Mouse (Mus musculus) midbrain, embryonic 12.5 days (tissue): Measurements from ENCODE around the gene Gpr153. TPM values are rescaled to one million over a fixed set of nuclear protein-coding genes. Genes with fewer than 3 reads are reported as not detected.

ENCODE experiments used
- ATAC-seq: fragments of 200-750 bp; cut with Nextera tagmentation; 2 replicates; pipeline ENCODE4 v1.8.0; 2017; ENCODE audit warnings: low read depth, moderate TSS enrichment, moderate library complexity; ENCODE audit not compliant: low FRiP score
- H3K27ac ChIP-seq: fragments of 300-500 bp; sonication (generic); replicated peaks from 2 replicates; pipeline ENCODE4 v1.5.1; 2016; ENCODE audit warnings: mild to moderate bottlenecking
- H3K27me3 ChIP-seq: fragments of 300-500 bp; sonication (generic); 2 replicates; pipeline ENCODE4 v1.6.1; 2016; ENCODE audit warnings: mild to moderate bottlenecking
- H3K36me3 ChIP-seq: fragments of 300-500 bp; sonication (generic); 2 replicates; pipeline ENCODE4 v1.6.1; 2016
- H3K4me1 ChIP-seq: fragments of 300-500 bp; sonication (generic); 2 replicates; pipeline ENCODE4 v1.6.1; 2016
- H3K4me2 ChIP-seq: fragments of 300-500 bp; sonication (generic); replicated peaks from 2 replicates; pipeline ENCODE4 v1.6.1; 2016; ENCODE audit warnings: mild to moderate bottlenecking, moderate library complexity
- H3K4me3 ChIP-seq: fragments of 300-500 bp; sonication (generic); 2 replicates; pipeline ENCODE4 v1.5.1; 2016; ENCODE audit warnings: mild to moderate bottlenecking
- H3K9ac ChIP-seq: fragments of 300-500 bp; sonication (generic); replicated peaks from 2 replicates; pipeline ENCODE4 v1.6.1; 2016; ENCODE audit warnings: mild to moderate bottlenecking, moderate library complexity
- H3K9me3 ChIP-seq: fragments of 300-500 bp; sonication (generic); 2 replicates; pipeline ENCODE4 v1.6.1; 2016; ENCODE audit warnings: mild to moderate bottlenecking
- WGBS: fragments of 180-500 bp; shearing (Covaris S2); methylation state at CpG from one replicate; pipeline ENCODE4 v1.1.7; 2016; 5-methylcytosine and 5-hydroxymethylcytosine counted together
- polyA plus RNA-seq: library from polyadenylated mRNA; unstranded; fragments of >200 nt; fragmentation: Nextera tagmentation; extraction: Ambion mirVana; gene quantifications from 2 replicates; pipeline ENCODE4 v1.2.1, GENCODE M21; 2016

The Gpr153 gene
- polyA plus RNA-seq, 1 experiment from 2014 or later = 12.3 TPM

- H3K27me3 ChIP-seq = no peaks in the 10 kb centered on the region
- H3K4me1 ChIP-seq = 0 out of 2 replicates have a peak, but pooled peaks cover 3% of the 10 kb centered on the region
- no peak for ATAC-seq
- no peak overlapping the region for H3K4me3 ChIP-seq
- H3K27ac ChIP-seq = no peak overlapping the region
- H3K9me3 ChIP-seq = no peaks in the 10 kb centered on the region
- 88% methylated on average over 6 of the region's 6 CpGs for WGBS
- no peak overlapping the region for H3K4me2 ChIP-seq
- H3K9ac ChIP-seq = no peak overlapping the region
- H3K36me3 ChIP-seq = 0 out of 2 replicates have a peak, but pooled peaks cover 2% of the 10 kb centered on the region
These were observed 28.0 kb upstream of the Gpr153 start for GRCm38 (mm10) chr4:152246011-152246410.

- H3K9me3 ChIP-seq = no peaks in the 10 kb centered on the region
- 68% methylated on average over 3 of the region's 3 CpGs for WGBS
- H3K9ac ChIP-seq = no peak overlapping the region
- no peaks in the 10 kb centered on the region for H3K27me3 ChIP-seq
- no peak overlapping the region for H3K4me2 ChIP-seq
- no peak overlapping the region for H3K27ac ChIP-seq
- 0 out of 2 replicates have a peak, but pooled peaks cover 3% of the 10 kb centered on the region for H3K4me1 ChIP-seq
- H3K36me3 ChIP-seq = no peaks in the 10 kb centered on the region
- ATAC-seq = no peak
- H3K4me3 ChIP-seq = no peak overlapping the region
These were observed 26.8 kb upstream of the Gpr153 start for GRCm38 (mm10) chr4:152247195-152247594.

- no peak overlapping the region for H3K9ac ChIP-seq
- H3K4me2 ChIP-seq = no peak overlapping the region
- H3K4me1 ChIP-seq = 0 out of 2 replicates have a peak, but pooled peaks cover under 1% of the 10 kb centered on the region
- no peak overlapping the region for H3K27ac ChIP-seq
- H3K36me3 ChIP-seq = 0 out of 2 replicates have a peak, but pooled peaks cover 5% of the 10 kb centered on the region
- H3K27me3 ChIP-seq = no peaks in the 10 kb centered on the region
- H3K4me3 ChIP-seq = no peak overlapping the region
- WGBS = 92% methylated on average over 6 of the region's 6 CpGs
- no peak for ATAC-seq
- H3K9me3 ChIP-seq = no peaks in the 10 kb centered on the region
These were observed 23.4 kb upstream of the Gpr153 start for GRCm38 (mm10) chr4:152250615-152251014.

DNA sequence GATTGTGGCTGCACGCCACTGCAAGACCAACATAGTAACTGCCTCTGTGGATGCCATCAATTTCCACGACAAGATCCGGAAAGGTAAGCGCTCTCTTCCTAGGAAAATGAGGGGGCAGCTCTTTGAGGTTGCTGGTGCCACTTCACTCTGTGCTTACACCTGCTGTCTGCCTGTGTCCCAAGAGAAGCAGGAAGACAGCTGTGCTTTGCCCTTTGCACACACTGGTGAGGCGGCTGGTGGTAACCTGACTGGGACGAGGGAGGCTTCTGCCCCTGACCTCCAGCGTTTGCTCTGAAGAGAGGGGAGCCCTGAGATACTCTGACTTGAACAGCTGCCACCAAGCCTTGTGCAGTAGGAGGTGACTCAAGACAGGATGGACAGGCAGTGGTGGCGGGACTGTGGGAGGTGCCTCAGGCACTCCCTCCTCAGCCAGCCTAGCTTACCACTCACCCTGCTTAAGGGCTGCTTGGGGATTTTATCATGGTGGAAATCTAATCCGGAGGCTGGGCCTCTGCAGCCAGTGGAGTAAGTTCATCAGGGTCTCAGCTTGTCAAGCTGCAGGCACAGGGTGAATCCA lies 20.8 kb upstream of the Gpr153 start:
- H3K4me1 ChIP-seq = no peaks in the 10 kb centered on the region
- no peaks in the 10 kb centered on the region for H3K27me3 ChIP-seq
- H3K4me3 ChIP-seq = no peak overlapping the region
- H3K9ac ChIP-seq = 0 out of 2 replicates have a peak overlapping the region, but pooled peaks have one; percentile 2
- H3K9me3 ChIP-seq = no peaks in the 10 kb centered on the region
- 0 out of 2 replicates have a peak, but pooled peaks cover 5% of the 10 kb centered on the region for H3K36me3 ChIP-seq
- no peak overlapping the region for H3K4me2 ChIP-seq
- H3K27ac ChIP-seq = no peak overlapping the region
- 84% methylated on average over 9 of the region's 9 CpGs for WGBS
- ATAC-seq = no peak

GRCm38 (mm10) chr4:152257070-152257469 lies 17.0 kb upstream of the Gpr153 start:
- ATAC-seq = no peak
- 75% methylated on average over 6 of the region's 6 CpGs for WGBS
- Histone ChIP-seq H3K4me1 (no peaks in the 10 kb centered on the region), H3K27me3 (no peaks in the 10 kb centered on the region), H3K4me2 (no peak overlapping the region), H3K9ac (no peak overlapping the region), H3K27ac (no peak overlapping the region), H3K4me3 (no peak overlapping the region), H3K9me3 (no peaks in the 10 kb centered on the region), H3K36me3 (0 out of 2 replicates have a peak, but pooled peaks cover 5% of the 10 kb centered on the region)

DNA sequence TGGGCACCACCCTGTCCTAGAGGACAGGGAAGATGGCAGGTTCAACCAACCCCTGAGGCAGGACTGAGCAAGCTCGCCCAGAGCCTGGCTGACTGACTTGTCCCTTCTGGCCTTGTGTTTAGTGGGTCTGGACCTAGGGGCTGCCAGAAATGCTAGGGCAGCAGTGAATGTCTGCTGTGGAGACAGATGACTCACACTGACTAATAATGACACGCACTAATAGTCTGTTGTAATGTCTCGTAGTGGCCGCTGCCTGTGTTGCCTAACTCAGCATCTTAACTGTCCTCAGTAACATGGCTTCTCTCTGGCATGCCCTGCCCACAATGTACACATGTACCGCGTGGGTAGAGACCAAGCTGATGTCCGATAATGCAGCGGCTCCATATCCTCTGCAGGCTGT lies 13.6 kb upstream of the Gpr153 start:
- no peak for ATAC-seq
- no peak overlapping the region for H3K9ac ChIP-seq
- no peaks in the 10 kb centered on the region for H3K36me3 ChIP-seq

GRCm38 (mm10) chr4:152262187-152262586 lies 11.8 kb upstream of the Gpr153 start:
- H3K4me2 ChIP-seq = no peak overlapping the region
- no peaks in the 10 kb centered on the region for H3K9me3 ChIP-seq
- no peaks in the 10 kb centered on the region for H3K27me3 ChIP-seq
- no peak for ATAC-seq
- H3K4me1 ChIP-seq = peaks cover 18% of the 10 kb centered on the region; the same call in 1 of the 2 replicates
- H3K4me3 ChIP-seq = no peak overlapping the region
- no peak overlapping the region for H3K9ac ChIP-seq
- H3K27ac ChIP-seq = no peak overlapping the region
- WGBS = 82% methylated on average over 9 of the region's 9 CpGs
- no peaks in the 10 kb centered on the region for H3K36me3 ChIP-seq

More for the DNA sequence above, 13.6 kb upstream of the Gpr153 start:
- WGBS = 94% methylated on average over 8 of the region's 8 CpGs
- Histone ChIP-seq H3K4me2 (no peak overlapping the region), H3K27ac (no peak overlapping the region), H3K4me1 (peaks cover 13% of the 10 kb centered on the region; the same call in 1 of the 2 replicates), H3K4me3 (no peak overlapping the region), H3K27me3 (no peaks in the 10 kb centered on the region), H3K9me3 (no peaks in the 10 kb centered on the region)

GRCm38 (mm10) chr4:152263089-152263488 lies 10.9 kb upstream of the Gpr153 start:
- ATAC-seq = no peak
- no peaks in the 10 kb centered on the region for H3K9me3 ChIP-seq
- peaks cover 2% of the 10 kb centered on the region; the same call in 1 of the 2 replicates for H3K27me3 ChIP-seq
- no peak overlapping the region for H3K4me3 ChIP-seq
- no peak overlapping the region for H3K9ac ChIP-seq
- 69% methylated on average over 9 of the region's 9 CpGs for WGBS
- H3K27ac ChIP-seq = no peak overlapping the region
- peaks cover 18% of the 10 kb centered on the region; the same call in 1 of the 2 replicates for H3K4me1 ChIP-seq
- no peak overlapping the region for H3K4me2 ChIP-seq
- no peaks in the 10 kb centered on the region for H3K36me3 ChIP-seq

- peak; percentile 35; the same call in 1 of the 2 replicates for ATAC-seq
- no peaks in the 10 kb centered on the region for H3K9me3 ChIP-seq
- H3K4me3 ChIP-seq = no peak overlapping the region
- 34% methylated on average over 10 of the region's 10 CpGs for WGBS
- no peak overlapping the region for H3K9ac ChIP-seq
- H3K36me3 ChIP-seq = no peaks in the 10 kb centered on the region
- H3K27ac ChIP-seq = no peak overlapping the region
- H3K27me3 ChIP-seq = peaks cover 5% of the 10 kb centered on the region; the same call in 1 of the 2 replicates
- H3K4me2 ChIP-seq = no peak overlapping the region
- H3K4me1 ChIP-seq = peaks cover 18% of the 10 kb centered on the region; the same call in 1 of the 2 replicates
These were observed 10.4 kb upstream of the Gpr153 start for GRCm38 (mm10) chr4:152263512-152264176.

GRCm38 (mm10) chr4:152264177-152264530 lies 9.9 kb upstream of the Gpr153 start:
- Histone ChIP-seq H3K36me3 (no peaks in the 10 kb centered on the region), H3K9ac (no peak overlapping the region), H3K27ac (no peak overlapping the region), H3K4me2 (no peak overlapping the region), H3K4me3 (no peak overlapping the region), H3K9me3 (no peaks in the 10 kb centered on the region), H3K27me3 (peaks cover 5% of the 10 kb centered on the region; the same call in 1 of the 2 replicates), H3K4me1 (peaks cover 18% of the 10 kb centered on the region; the same call in 1 of the 2 replicates)
- 49% methylated on average over 4 of the region's 4 CpGs for WGBS
- no peak for ATAC-seq

GRCm38 (mm10) chr4:152264867-152265568 lies 9.0 kb upstream of the Gpr153 start:
- no peaks in the 10 kb centered on the region for H3K9me3 ChIP-seq
- H3K36me3 ChIP-seq = no peaks in the 10 kb centered on the region
- peaks cover 5% of the 10 kb centered on the region; the same call in 1 of the 2 replicates for H3K27me3 ChIP-seq
- no peak overlapping the region for H3K4me2 ChIP-seq
- no peak for ATAC-seq
- no peak overlapping the region for H3K4me3 ChIP-seq
- H3K9ac ChIP-seq = no peak overlapping the region
- H3K4me1 ChIP-seq = peaks cover 18% of the 10 kb centered on the region; the same call in 1 of the 2 replicates
- WGBS = 91% methylated on average over 9 of the region's 9 CpGs
- no peak overlapping the region for H3K27ac ChIP-seq

- 75% methylated on average over 5 of the region's 5 CpGs for WGBS
- H3K9me3 ChIP-seq = no peaks in the 10 kb centered on the region
- ATAC-seq = no peak
- peaks cover 18% of the 10 kb centered on the region; the same call in 1 of the 2 replicates for H3K4me1 ChIP-seq
- no peak overlapping the region for H3K9ac ChIP-seq
- H3K4me3 ChIP-seq = no peak overlapping the region
- H3K36me3 ChIP-seq = no peaks in the 10 kb centered on the region
- no peak overlapping the region for H3K4me2 ChIP-seq
- no peak overlapping the region for H3K27ac ChIP-seq
- peaks cover 5% of the 10 kb centered on the region; the same call in 1 of the 2 replicates for H3K27me3 ChIP-seq
These were observed 8.2 kb upstream of the Gpr153 start for GRCm38 (mm10) chr4:152265791-152266190.
